Mouse (Mus musculus) ES-Bruce4 (cell line): ENCODE measurements around the gene Plpp3.

Experiments used
- CTCF ChIP-seq: IDR thresholded peaks from one replicate; pipeline ENCODE4 v1.8.1; 2011; ENCODE audit warnings: low read depth, low read length
- EP300 ChIP-seq: IDR thresholded peaks from 2 replicates; pipeline ENCODE4 v1.6.1; 2011; ENCODE audit warnings: low read depth, low read length; ENCODE audit not compliant: insufficient read depth
- POLR2A ChIP-seq: IDR thresholded peaks from one replicate; pipeline ENCODE4 v1.8.1; 2011; ENCODE audit warnings: low read length; ENCODE audit not compliant: insufficient read depth

DNA sequence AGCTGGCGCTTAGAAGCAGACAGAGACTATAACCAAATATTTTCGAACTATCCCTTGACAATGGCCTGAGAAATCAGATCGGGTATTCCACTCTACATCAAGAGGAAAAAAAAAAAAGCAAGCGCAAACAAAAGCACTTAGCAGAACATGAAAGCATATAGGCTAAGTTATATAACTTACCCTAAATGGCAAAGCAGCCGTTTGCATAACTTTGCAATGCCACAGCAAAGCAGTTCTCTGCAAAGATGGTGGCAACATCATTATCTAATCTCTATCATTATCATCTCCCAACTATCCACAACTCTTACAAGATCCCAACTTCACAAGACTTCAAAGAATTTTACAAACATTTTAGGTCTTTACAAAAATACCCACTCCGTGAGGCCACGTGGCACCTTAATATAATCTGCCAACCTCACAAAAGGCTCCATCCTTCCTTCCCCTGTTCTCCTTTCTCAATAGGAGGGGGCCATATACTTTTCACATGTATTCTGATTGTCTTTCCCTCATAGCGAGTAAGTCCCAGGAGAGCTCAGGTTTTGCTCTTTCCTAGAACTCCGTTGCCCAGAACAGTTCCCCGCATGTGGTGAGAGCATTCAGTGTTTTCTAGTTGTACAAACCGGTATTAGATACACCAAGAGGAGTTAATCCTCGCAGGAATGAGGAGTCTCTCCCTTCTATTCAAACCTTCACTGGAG is 49.1 kb upstream of the Plpp3 start:
- TF ChIP-seq CTCF (no peak), EP300 (no peak), POLR2A (no peak)
